Mouse (Mus musculus): ENCODE data around the gene Trmt61a. TPM values are rescaled to one million over a fixed set of nuclear protein-coding genes. Genes with fewer than 3 reads are reported as not detected.
"Not testable (repeated sequence)": the region's sequence is repeated elsewhere in the genome, so short reads cannot be mapped to it uniquely, and the experiment has no call there.

Gene Trmt61a
- polyA plus RNA-seq, 1 experiment from 2014 or later = 6.0 TPM

- DNase-seq (ENCODE audit: low spot score, missing footprints) (peak; percentile 98), ATAC-seq (ENCODE audit: low FRiP score) (peak; percentile 94)
- Histone ChIP-seq H3K27me3 (ENCODE audit: control insufficient read depth, insufficient read depth, low read length) (no peaks in the 10 kb centered on the region), H3K9ac (ENCODE audit: low read length) (peak within 1 kb of the TSS; percentile 94), H3K4me3 (ENCODE audit: low read depth, low read length) (peak within 1 kb of the TSS; percentile 98), H3K36me3 (ENCODE audit: control insufficient read depth, insufficient read depth, low read length) (peaks cover 9% of the 10 kb centered on the region), H3K9me3 (ENCODE audit: control insufficient read depth, low read length) (no peaks in the 10 kb centered on the region), H3K4me2 (peak within 1 kb of the TSS; percentile 85), H3K27ac (ENCODE audit: low read depth, low read length) (peak within 1 kb of the TSS; percentile 66), H3K4me1 (ENCODE audit: control insufficient read depth, insufficient read depth, low read length) (peaks cover 12% of the 10 kb centered on the region)
- WGBS = under 1% methylated on average over 86 of the region's 86 CpGs
Observed at GRCm38 (mm10) chr12:111713004-111713651, 35.2 kb downstream of the Trmt61a start, which contains the start of the genes Bag5 and Apopt1. Gene Bag5, minus strand, starts transcription at chr12:111713257. Gene Apopt1, plus strand, starts transcription at chr12:111713261.

- not testable (repeated sequence) for H3K27ac ChIP-seq (ENCODE audit: low read depth, low read length); DNase-seq (ENCODE audit: low spot score, missing footprints); H3K36me3 ChIP-seq (ENCODE audit: control insufficient read depth, insufficient read depth, low read length); H3K27me3 ChIP-seq (ENCODE audit: control insufficient read depth, insufficient read depth, low read length); ATAC-seq (ENCODE audit: low FRiP score); H3K9ac ChIP-seq (ENCODE audit: low read length); H3K9me3 ChIP-seq (ENCODE audit: control insufficient read depth, low read length)
- Histone ChIP-seq H3K4me2 (peak overlapping the region; percentile 85), H3K4me3 (ENCODE audit: low read depth, low read length) (peak overlapping the region; percentile 98), H3K4me1 (ENCODE audit: control insufficient read depth, insufficient read depth, low read length) (peaks cover 12% of the 10 kb centered on the region)
- 85% methylated on average over 6 of the region's 6 CpGs for WGBS
Observed at GRCm38 (mm10) chr12:111713880-111714279, 36.0 kb downstream of the Trmt61a start.

GRCm38 (mm10) chr12:111716505-111716904 lies 38.6 kb downstream of the Trmt61a start:
- Histone ChIP-seq H3K4me1 (ENCODE audit: control insufficient read depth, insufficient read depth, low read length) (peaks cover 11% of the 10 kb centered on the region), H3K9ac (ENCODE audit: low read length) (no peak overlapping the region), H3K27ac (ENCODE audit: low read depth, low read length) (no peak overlapping the region), H3K4me2 (no peak overlapping the region), H3K36me3 (ENCODE audit: control insufficient read depth, insufficient read depth, low read length) (no peaks in the 10 kb centered on the region), H3K9me3 (ENCODE audit: control insufficient read depth, low read length) (no peaks in the 10 kb centered on the region), H3K27me3 (ENCODE audit: control insufficient read depth, insufficient read depth, low read length) (no peaks in the 10 kb centered on the region), H3K4me3 (ENCODE audit: low read depth, low read length) (no peak overlapping the region)
- DNase-seq (ENCODE audit: low spot score, missing footprints) (no peak), ATAC-seq (ENCODE audit: low FRiP score) (no peak)
- 97% methylated on average over 7 of the region's 7 CpGs for WGBS

- no peak overlapping the region for H3K9ac ChIP-seq (ENCODE audit: low read length)
Observed at GRCm38 (mm10) chr12:111718656-111719055, 40.8 kb downstream of the Trmt61a start.

GRCm38 (mm10) chr12:111720222-111720621 lies 42.3 kb downstream of the Trmt61a start:
- WGBS = 76% methylated on average over 4 of the region's 4 CpGs
- no peak for DNase-seq (ENCODE audit: low spot score, missing footprints)
- Histone ChIP-seq H3K9ac (ENCODE audit: low read length) (no peak overlapping the region), H3K4me2 (no peak overlapping the region), H3K27ac (ENCODE audit: low read depth, low read length) (no peak overlapping the region), H3K27me3 (ENCODE audit: control insufficient read depth, insufficient read depth, low read length) (no peaks in the 10 kb centered on the region), H3K36me3 (ENCODE audit: control insufficient read depth, insufficient read depth, low read length) (no peaks in the 10 kb centered on the region), H3K9me3 (ENCODE audit: control insufficient read depth, low read length) (no peaks in the 10 kb centered on the region), H3K4me3 (ENCODE audit: low read depth, low read length) (no peak overlapping the region), H3K4me1 (ENCODE audit: control insufficient read depth, insufficient read depth, low read length) (peaks cover 9% of the 10 kb centered on the region)
- no peak for ATAC-seq (ENCODE audit: low FRiP score)

More at GRCm38 (mm10) chr12:111718656-111719055, 40.8 kb downstream of the Trmt61a start:
- H3K4me2 ChIP-seq = no peak overlapping the region
- WGBS = 39% methylated on average over 8 of the region's 8 CpGs
- H3K27me3 ChIP-seq (ENCODE audit: control insufficient read depth, insufficient read depth, low read length) = no peaks in the 10 kb centered on the region
- H3K36me3 ChIP-seq (ENCODE audit: control insufficient read depth, insufficient read depth, low read length) = no peaks in the 10 kb centered on the region
- no peaks in the 10 kb centered on the region for H3K9me3 ChIP-seq (ENCODE audit: control insufficient read depth, low read length)
- no peak overlapping the region for H3K4me3 ChIP-seq (ENCODE audit: low read depth, low read length)
- ATAC-seq (ENCODE audit: low FRiP score) (no peak), DNase-seq (ENCODE audit: low spot score, missing footprints) (no peak)
- H3K4me1 ChIP-seq (ENCODE audit: control insufficient read depth, insufficient read depth, low read length) = peaks cover 4% of the 10 kb centered on the region; the same call in 1 of the 2 replicates
- H3K27ac ChIP-seq (ENCODE audit: low read depth, low read length) = no peak overlapping the region

- H3K9me3 ChIP-seq (ENCODE audit: control insufficient read depth, low read length) = no peaks in the 10 kb centered on the region
- no peak overlapping the region for H3K4me3 ChIP-seq (ENCODE audit: low read depth, low read length)
- H3K36me3 ChIP-seq (ENCODE audit: control insufficient read depth, insufficient read depth, low read length) = no peaks in the 10 kb centered on the region
- H3K4me1 ChIP-seq (ENCODE audit: control insufficient read depth, insufficient read depth, low read length) = peaks cover 13% of the 10 kb centered on the region
- no peaks in the 10 kb centered on the region for H3K27me3 ChIP-seq (ENCODE audit: control insufficient read depth, insufficient read depth, low read length)
- no peak for DNase-seq (ENCODE audit: low spot score, missing footprints)
- WGBS = 74% methylated on average over 9 of the region's 9 CpGs
- no peak overlapping the region for H3K4me2 ChIP-seq
- ATAC-seq (ENCODE audit: low FRiP score) = no peak
- H3K9ac ChIP-seq (ENCODE audit: low read length) = no peak overlapping the region
- no peak overlapping the region for H3K27ac ChIP-seq (ENCODE audit: low read depth, low read length)
Observed at GRCm38 (mm10) chr12:111722654-111723053, 44.7 kb downstream of the Trmt61a start.

GRCm38 (mm10) chr12:111724638-111725337 lies 46.9 kb downstream of the Trmt61a start:
- ATAC-seq (ENCODE audit: low FRiP score) (peak; percentile 82), DNase-seq (ENCODE audit: low spot score, missing footprints) (no peak)
- H3K4me1 ChIP-seq (ENCODE audit: control insufficient read depth, insufficient read depth, low read length) = peaks cover 13% of the 10 kb centered on the region
- peak overlapping the region; percentile 50 for H3K27ac ChIP-seq (ENCODE audit: low read depth, low read length)
- no peaks in the 10 kb centered on the region for H3K9me3 ChIP-seq (ENCODE audit: control insufficient read depth, low read length)
- H3K27me3 ChIP-seq (ENCODE audit: control insufficient read depth, insufficient read depth, low read length) = no peaks in the 10 kb centered on the region
- H3K9ac ChIP-seq (ENCODE audit: low read length) = peak overlapping the region; percentile 33; the same call in 1 of the 2 replicates
- 27% methylated on average over 6 of the region's 6 CpGs for WGBS
- H3K36me3 ChIP-seq (ENCODE audit: control insufficient read depth, insufficient read depth, low read length) = no peaks in the 10 kb centered on the region
- no peak overlapping the region for H3K4me3 ChIP-seq (ENCODE audit: low read depth, low read length)
- no peak overlapping the region for H3K4me2 ChIP-seq

GRCm38 (mm10) chr12:111725338-111726121 lies 47.6 kb downstream of the Trmt61a start:
- peak overlapping the region; percentile 50 for H3K27ac ChIP-seq (ENCODE audit: low read depth, low read length)
- DNase-seq (ENCODE audit: low spot score, missing footprints) (no peak), ATAC-seq (ENCODE audit: low FRiP score) (no peak)
- no peak overlapping the region for H3K4me3 ChIP-seq (ENCODE audit: low read depth, low read length)
- no peaks in the 10 kb centered on the region for H3K9me3 ChIP-seq (ENCODE audit: control insufficient read depth, low read length)
- H3K9ac ChIP-seq (ENCODE audit: low read length) = no peak overlapping the region
- no peaks in the 10 kb centered on the region for H3K36me3 ChIP-seq (ENCODE audit: control insufficient read depth, insufficient read depth, low read length)
- no peak overlapping the region for H3K4me2 ChIP-seq
- H3K27me3 ChIP-seq (ENCODE audit: control insufficient read depth, insufficient read depth, low read length) = no peaks in the 10 kb centered on the region
- WGBS = 67% methylated on average over 12 of the region's 12 CpGs
- peaks cover 13% of the 10 kb centered on the region for H3K4me1 ChIP-seq (ENCODE audit: control insufficient read depth, insufficient read depth, low read length)

- no peaks in the 10 kb centered on the region for H3K27me3 ChIP-seq (ENCODE audit: control insufficient read depth, insufficient read depth, low read length)
- H3K27ac ChIP-seq (ENCODE audit: low read depth, low read length) = no peak overlapping the region
- 72% methylated on average over 4 of the region's 4 CpGs for WGBS
- H3K9ac ChIP-seq (ENCODE audit: low read length) = no peak overlapping the region
- no peaks in the 10 kb centered on the region for H3K9me3 ChIP-seq (ENCODE audit: control insufficient read depth, low read length)
- no peak for ATAC-seq (ENCODE audit: low FRiP score)
- H3K4me2 ChIP-seq = no peak overlapping the region
- no peak for DNase-seq (ENCODE audit: low spot score, missing footprints)
- no peaks in the 10 kb centered on the region for H3K36me3 ChIP-seq (ENCODE audit: control insufficient read depth, insufficient read depth, low read length)
- H3K4me3 ChIP-seq (ENCODE audit: low read depth, low read length) = no peak overlapping the region
- H3K4me1 ChIP-seq (ENCODE audit: control insufficient read depth, insufficient read depth, low read length) = peaks cover 13% of the 10 kb centered on the region
Observed at GRCm38 (mm10) chr12:111726122-111726463, 48.2 kb downstream of the Trmt61a start.
